8 mouse cellular contexts compared by ENCODE assay signal in the genomic region with DNA sequence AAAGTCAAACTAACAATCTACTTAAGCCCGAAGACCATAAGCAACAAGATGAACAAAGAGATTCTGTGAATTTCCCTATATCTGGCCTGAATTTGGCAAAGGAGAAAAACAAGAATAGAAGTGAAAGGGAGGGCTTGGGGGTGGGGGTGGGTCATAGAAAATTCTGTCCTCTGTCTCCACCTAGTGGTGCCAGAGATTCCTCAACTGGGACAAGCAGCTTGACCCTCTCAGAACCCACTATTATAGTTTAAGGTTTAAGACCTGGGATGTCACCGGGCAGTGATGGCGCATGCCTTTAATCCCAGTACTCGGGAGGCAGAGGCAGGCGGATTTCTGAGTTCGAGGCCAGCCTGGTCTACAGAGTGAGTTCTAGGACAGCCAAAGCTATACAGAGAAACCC. TPM values are rescaled to one million over a fixed set of nuclear protein-coding genes. Genes with fewer than 3 reads are reported as not detected.
DNase-seq lines count a peak whose midpoint lies in the region; TF ChIP-seq lines count a peak whose summit lies in the region.
"Had no signal": no experiment of that assay in that cellular context is flagged by ENCODE, and none has a peak within 500 bp of the region (broad histone marks: within the 10 kb centered on the region; RNA-seq: fewer than 3 reads in every experiment).

No protein-coding gene starts in this region.

- peak overlapping the region; percentile 76 for H3K4me2 ChIP-seq in CH12.LX (ENCODE audit: insufficient read depth, low read depth, poor library complexity, severe bottlenecking)

- no peaks in the 10 kb centered on the region for H3K9me3 ChIP-seq in CH12.LX (replicated peaks; ENCODE audit: low read length)
- H3K9me3 ChIP-seq: megakaryocyte, embryonic 14.5 days had no signal

- no peaks in the 10 kb centered on the region for H3K27me3 ChIP-seq in CH12.LX (replicated peaks)
- H3K27me3 ChIP-seq: megakaryocyte, embryonic 14.5 days had no signal

- H3K27ac ChIP-seq in layer of hippocampus, adult 2 months = no peak overlapping the region
- no peak overlapping the region for H3K27ac ChIP-seq in CH12.LX (ENCODE audit: insufficient read depth, low read depth)

- peaks cover 0 to 13% of the 10 kb centered on the region in 2 experiments for H3K36me3 ChIP-seq in CH12.LX (replicated peaks in 1 of 2; ENCODE audit: control insufficient read depth in 1 of 2, insufficient read depth in 1 of 2, low read length in 1 of 2)

- peak; percentile 89 for TF ChIP-seq CTCF in layer of hippocampus, adult 2 months (conservative IDR thresholded peaks at IDR 0.05)
- TF ChIP-seq CTCF in CH12.LX (conservative IDR thresholded peaks at IDR 0.05 in 1 of 2, IDR thresholded peaks at IDR 0.05 in 1 of 2; ENCODE audit: low read depth in 2 of 2, low read length in 2 of 2) = peak; percentile 51 to 93

- H3K79me2 ChIP-seq in CH12.LX (replicated peaks; ENCODE audit: control insufficient read depth, extremely low read depth, insufficient read depth, poor library complexity, severe bottlenecking) = peaks cover 43% of the 10 kb centered on the region

- peaks cover 2 to 70% of the 10 kb centered on the region in 2 experiments; a peak in 3 of 4 replicates for H3K4me1 ChIP-seq in CH12.LX (ENCODE audit: control insufficient read depth in 1 of 2, insufficient read depth in 2 of 2)

- TF ChIP-seq RAD21 in CH12.LX (IDR thresholded peaks at IDR 0.05; ENCODE audit: low read depth, low read length) = peak; percentile 86

- in situ Hi-C loops in CH12.LX (cut with MboI; ENCODE audit: low pct_ligation_motif_present, low pct_unique_long_range_greater_than_20kb, low sequenced_read_pairs) = loop anchor here (10.0 to 25.0 kb wide), 3 partner anchors 332 to 574 kb away; a partner anchor contains a TSS

- no peak overlapping the region; the same call in 1 of the 2 replicates for H3K9ac ChIP-seq in CH12.LX (ENCODE audit: insufficient read depth, low read depth)

- dilution Hi-C loops in CH12.LX (cut with MboI; ENCODE audit: extremely low pct_ligation_motif_present, extremely low pct_unique_long_range_greater_than_20kb, low sequenced_read_pairs) = no loop called here

- TF ChIP-seq POLR2A in CH12.LX (IDR thresholded peaks at IDR 0.05; ENCODE audit: low read depth, low read length) = no peak

- TF ChIP-seq EP300 in CH12.LX (IDR thresholded peaks at IDR 0.05; ENCODE audit: low read length) = no peak

- H3K4me3 ChIP-seq in layer of hippocampus, adult 2 months = no peak overlapping the region
- H3K4me3 ChIP-seq in CH12.LX (replicated peaks in 1 of 3; ENCODE audit: low read depth in 2 of 3, low read length in 2 of 3, poor library complexity in 1 of 3) = no peak overlapping the region
- H3K4me3 ChIP-seq: megakaryocyte, embryonic 14.5 days had no signal

- DNase-seq in layer of hippocampus, adult 2 months (ENCODE audit: low spot score in 2 of 2) = peak in 1 of 2 experiments; percentile 50
- no peak for DNase-seq in layer of hippocampus, adult 9-10 months (ENCODE audit: low spot score)
- peak; percentile 83 for DNase-seq in CH12.LX (ENCODE audit: extremely low read depth)
- peak; percentile 50 for DNase-seq in adrenal gland, adult 2 months
- peak; percentile 57 for DNase-seq in forelimb bud, embryonic 11.5 days (ENCODE audit: low read depth, low spot score)
- peak; percentile 35 to 43 for DNase-seq in layer of hippocampus, postnatal 14 days (ENCODE audit: low spot score in 2 of 2)
- peak; percentile 25 for DNase-seq in right cerebral cortex, postnatal 14 days

TF ChIP-seq in CH12.LX, 34 proteins besides CTCF, POLR2A, EP300 and RAD21:
- TF ChIP-seq IRF4 (IDR thresholded peaks at IDR 0.05; ENCODE audit: low read depth, low read length) (peak; percentile 65; the same call in 1 of the 2 replicates), NELFE (IDR thresholded peaks at IDR 0.05; ENCODE audit: low read depth, low read length) (no peak), MAZ (IDR thresholded peaks at IDR 0.05; ENCODE audit: low read depth, low read length) (peak; percentile 88), TBP (conservative IDR thresholded peaks at IDR 0.05; ENCODE audit: low read depth, low read length) (0 out of 2 replicates have a peak, but pooled peaks have one; percentile 54), ZNF384 (IDR thresholded peaks at IDR 0.05; ENCODE audit: low read depth, low read length) (peak; percentile 33; the same call in 1 of the 2 replicates), PAX5 (IDR thresholded peaks at IDR 0.05; ENCODE audit: low read length) (no peak), MXI1 (IDR thresholded peaks at IDR 0.05; ENCODE audit: low read depth, low read length) (no peak), MAX (IDR thresholded peaks at IDR 0.05; ENCODE audit: low read length) (no peak), MYC (IDR thresholded peaks at IDR 0.05; ENCODE audit: low read depth, low read length) (no peak), ZKSCAN1 (IDR thresholded peaks at IDR 0.05; ENCODE audit: borderline replicate concordance, low read depth, low read length) (no peak), UBTF (IDR thresholded peaks at IDR 0.05; ENCODE audit: low read depth, low read length) (no peak), SMC3 (IDR thresholded peaks at IDR 0.05; ENCODE audit: low read depth, low read length) (peak; percentile 77), POLR2AphosphoS2 (IDR thresholded peaks at IDR 0.05; ENCODE audit: low read depth, low read length) (no peak), CHD2 (IDR thresholded peaks at IDR 0.05; ENCODE audit: low read length) (peak; percentile 78), CHD1 (IDR thresholded peaks at IDR 0.05; ENCODE audit: low read depth, low read length) (no peak), GABPA (IDR thresholded peaks at IDR 0.05; ENCODE audit: insufficient replicate concordance, low read depth, low read length) (no peak), USF2 (conservative IDR thresholded peaks at IDR 0.05; ENCODE audit: low read depth, low read length) (no peak), MEF2A (IDR thresholded peaks at IDR 0.05; ENCODE audit: borderline replicate concordance, low read depth, low read length) (no peak), ZMIZ1 (IDR thresholded peaks at IDR 0.05; ENCODE audit: low read depth, low read length) (no peak), ETS1 (conservative IDR thresholded peaks at IDR 0.05; ENCODE audit: low read depth, low read length) (no peak), HCFC1 (IDR thresholded peaks at IDR 0.05; ENCODE audit: low read depth, low read length) (no peak), SIN3A (IDR thresholded peaks at IDR 0.05; ENCODE audit: low read length) (no peak; the same call in 1 of the 2 replicates), E2F4 (IDR thresholded peaks at IDR 0.05; ENCODE audit: insufficient replicate concordance, low read depth, low read length) (no peak), KAT2A (IDR thresholded peaks at IDR 0.05; ENCODE audit: insufficient replicate concordance, low read length) (no peak), BHLHE40 (IDR thresholded peaks at IDR 0.05; ENCODE audit: low read depth, low read length) (no peak), TCF12 (IDR thresholded peaks at IDR 0.05; ENCODE audit: low read depth, low read length) (no peak; the same call in 1 of the 2 replicates), ELF1 (IDR thresholded peaks at IDR 0.05; ENCODE audit: low read depth, low read length) (0 out of 2 replicates have a peak, but pooled peaks have one; percentile 29), JUND (conservative IDR thresholded peaks at IDR 0.05; ENCODE audit: low read depth, low read length) (no peak), MAFK (IDR thresholded peaks at IDR 0.05; ENCODE audit: insufficient replicate concordance, low read length) (no peak), RCOR1 (conservative IDR thresholded peaks at IDR 0.05; ENCODE audit: low read depth, low read length) (no peak), JUN (IDR thresholded peaks at IDR 0.05; ENCODE audit: insufficient read depth, low read depth, low read length) (no peak), NRF1 (IDR thresholded peaks at IDR 0.05; ENCODE audit: low read depth, low read length) (no peak), ZC3H11A (IDR thresholded peaks at IDR 0.05; ENCODE audit: low read depth, low read length) (no peak), USF1 (IDR thresholded peaks at IDR 0.05; ENCODE audit: low read depth, low read length) (no peak)
TF ChIP-seq in CH12.LX: peak in this region for 7.

RNA-seq across cellular contexts. Expression of a gene that starts 12.6 kb away (rescaled TPM):
- total RNA-seq in layer of hippocampus, adult 2 months (2021) = 100 to 1,000 TPM in 1 of 2 experiments, 10 to 100 TPM in 1; 91.2 to 102 TPM
- total RNA-seq in CH12.LX (2012; rRNA removed) = 45.2 and 53.6 TPM in 2 replicates
- total RNA-seq in CH12.LX (2014; rRNA removed) = 50.7 and 54.7 TPM in 2 replicates
- polyA plus RNA-seq in CH12.LX (2012; ENCODE audit: insufficient read length, low read depth) = 103 and 108 TPM in 2 replicates
- 100 to 1,000 TPM in 1 of 2 experiments, 10 to 100 TPM in 1; 87.8 to 130 TPM for total RNA-seq in adrenal gland, adult 2 months (2021)
- polyA plus RNA-seq in adrenal gland, adult 2 months (2012; rRNA removed) = 72.5 and 94.6 TPM in 2 replicates
- 100 to 1,000 TPM; 148 to 156 TPM for total RNA-seq in layer of hippocampus, postnatal 14 days (2021)

RNA-seq across cellular contexts. Expression of a gene that starts 37.0 kb away (rescaled TPM):
- total RNA-seq in layer of hippocampus, adult 2 months (2021) = 10 to 100 TPM; 91.7 to 96.6 TPM
- total RNA-seq in CH12.LX (2012; rRNA removed) (50.7 and 53.5 TPM in 2 replicates), CH12.LX (2014; rRNA removed) (77.6 and 79.3 TPM in 2 replicates)
- polyA plus RNA-seq in CH12.LX (2012; ENCODE audit: insufficient read length, low read depth) = 94.0 and 97.9 TPM in 2 replicates
- total RNA-seq in adrenal gland, adult 2 months (2021) = 10 to 100 TPM; 31.5 to 35.9 TPM
- polyA plus RNA-seq in adrenal gland, adult 2 months (2012; rRNA removed) = 28.2 and 30.6 TPM in 2 replicates
- 10 to 100 TPM; 83.4 to 91.1 TPM for total RNA-seq in layer of hippocampus, postnatal 14 days (2021)

RNA-seq across cellular contexts. Expression of a gene that starts 58.4 kb away (rescaled TPM):
- total RNA-seq in layer of hippocampus, adult 2 months (2021) = 10 to 100 TPM; 37.0 to 41.2 TPM
- total RNA-seq in CH12.LX (2012; rRNA removed) = 62.7 and 81.5 TPM in 2 replicates
- total RNA-seq in CH12.LX (2014; rRNA removed) = 35.2 and 37.7 TPM in 2 replicates
- 83.8 and 86.0 TPM in 2 replicates for polyA plus RNA-seq in CH12.LX (2012; ENCODE audit: insufficient read length, low read depth)
- 10 to 100 TPM; 32.3 to 34.1 TPM for total RNA-seq in adrenal gland, adult 2 months (2021)
- polyA plus RNA-seq in adrenal gland, adult 2 months (2012; rRNA removed) = 8.8 TPM in 2 replicates
- 10 to 100 TPM; 35.5 to 40.3 TPM for total RNA-seq in layer of hippocampus, postnatal 14 days (2021)
